Mouse (Mus musculus) stomach, postnatal 0 days (tissue): Measurements from ENCODE around the gene Usp45.

Experiments
- CTCF ChIP-seq: IDR thresholded peaks from 2 replicates; pipeline ENCODE4 v1.5.1; 2016; ENCODE audit warnings: antibody characterized with exemption, low read depth, mild to moderate bottlenecking, moderate library complexity
- EP300 ChIP-seq: optimal IDR thresholded peaks from 2 replicates; pipeline ENCODE3; 2016; ENCODE audit warnings: antibody characterized with exemption

GRCm38 (mm10) chr4:21771064-21771463 is 4.1 kb downstream of the Usp45 start:
- TF ChIP-seq CTCF (no peak), EP300 (no peak)
